Comparison of ENCODE assay signal across 24 mouse cellular contexts in genomic region chr11:85278175-85278574, GRCm38 (mm10). TPM values are rescaled to one million over a fixed set of nuclear protein-coding genes. Genes with fewer than 3 reads are reported as not detected.
A peak's percentile ranks its signal among the peaks of the same experiment; 100 is the strongest.
DNase-seq lines count a peak whose midpoint lies in the region; ATAC-seq and TF ChIP-seq lines count a peak whose summit lies in the region.
"Had no signal": no experiment of that assay in that cellular context is flagged by ENCODE, and none has a peak within 500 bp of the region (broad histone marks: within the 10 kb centered on the region; RNA-seq: fewer than 3 reads in every experiment).

No protein-coding gene starts in this region.

- dilution Hi-C loops in CH12.LX (cut with MboI; ENCODE audit: extremely low pct_ligation_motif_present, extremely low pct_unique_long_range_greater_than_20kb, low sequenced_read_pairs), result no loop called here

- no peaks in the 10 kb centered on the region for H3K36me3 ChIP-seq in intestine, postnatal 0 days (ENCODE audit: control insufficient read depth, insufficient read depth)
- no peaks in the 10 kb centered on the region for H3K36me3 ChIP-seq in intestine, embryonic 15.5 days
- H3K36me3 ChIP-seq in liver, embryonic 14.5 days (replicated peaks; ENCODE audit: control insufficient read depth, insufficient read depth, low read depth), result no peaks in the 10 kb centered on the region
- no peaks in the 10 kb centered on the region for H3K36me3 ChIP-seq in liver, embryonic 12.5 days
- no peaks in the 10 kb centered on the region for H3K36me3 ChIP-seq in CH12.LX (replicated peaks in 1 of 2; ENCODE audit: control insufficient read depth in 1 of 2, insufficient read depth in 1 of 2, low read length in 1 of 2)
- H3K36me3 ChIP-seq: heart, embryonic 10.5 days; heart, embryonic 15.5 days; hindbrain, embryonic 13.5 days; limb, embryonic 15.5 days; midbrain, embryonic 15.5 days; stomach, embryonic 15.5 days had no signal

- no peak overlapping the region for H3K9ac ChIP-seq in intestine, postnatal 0 days (ENCODE audit: low read depth, low read length)
- no peak overlapping the region for H3K9ac ChIP-seq in intestine, embryonic 15.5 days
- no peak overlapping the region for H3K9ac ChIP-seq in liver, embryonic 14.5 days (replicated peaks)
- no peak overlapping the region for H3K9ac ChIP-seq in liver, embryonic 12.5 days
- H3K9ac ChIP-seq in CH12.LX (ENCODE audit: insufficient read depth, low read depth), result no peak overlapping the region
- H3K9ac ChIP-seq: heart, embryonic 15.5 days; hindbrain, embryonic 13.5 days; limb, embryonic 15.5 days; midbrain, embryonic 15.5 days; stomach, embryonic 15.5 days had no signal

- H3K27ac ChIP-seq in intestine, postnatal 0 days (ENCODE audit: low read depth, low read length), result no peak overlapping the region
- no peak overlapping the region for H3K27ac ChIP-seq in intestine, embryonic 15.5 days
- no peak overlapping the region for H3K27ac ChIP-seq in liver, embryonic 14.5 days
- no peak overlapping the region for H3K27ac ChIP-seq in liver, embryonic 12.5 days
- no peak overlapping the region for H3K27ac ChIP-seq in CH12.LX (ENCODE audit: insufficient read depth, low read depth)
- H3K27ac ChIP-seq in gastrocnemius, adult 2 months, result no peak overlapping the region
- H3K27ac ChIP-seq: heart, embryonic 15.5 days; hindbrain, embryonic 13.5 days; limb, embryonic 15.5 days; macrophage; midbrain, embryonic 15.5 days; stomach, embryonic 15.5 days had no signal

- peak; percentile 60 for TF ChIP-seq RAD21 in CH12.LX (IDR thresholded peaks at IDR 0.05; ENCODE audit: low read depth, low read length)

- H3K9me3 ChIP-seq in intestine, postnatal 0 days (ENCODE audit: control insufficient read depth), result no peaks in the 10 kb centered on the region
- no peaks in the 10 kb centered on the region for H3K9me3 ChIP-seq in intestine, embryonic 15.5 days
- H3K9me3 ChIP-seq in liver, embryonic 14.5 days (ENCODE audit: control insufficient read depth, low read length), result no peaks in the 10 kb centered on the region
- 0 out of 2 replicates have a peak, but pooled peaks cover 6% of the 10 kb centered on the region for H3K9me3 ChIP-seq in liver, embryonic 12.5 days (replicated peaks)
- H3K9me3 ChIP-seq in CH12.LX (replicated peaks; ENCODE audit: low read length), result peaks cover 6% of the 10 kb centered on the region
- H3K9me3 ChIP-seq: heart, embryonic 10.5 days; heart, embryonic 15.5 days; hindbrain, embryonic 13.5 days; limb, embryonic 15.5 days; midbrain, embryonic 15.5 days; stomach, embryonic 15.5 days had no signal

- TF ChIP-seq CTCF in intestine, postnatal 0 days (IDR thresholded peaks at IDR 0.05; ENCODE audit: low read depth), result 0 out of 2 replicates have a peak, but pooled peaks have one; percentile 9
- TF ChIP-seq CTCF in liver, embryonic 14.5 days (IDR thresholded peaks at IDR 0.05; ENCODE audit: low read depth), result 0 out of 2 replicates have a peak, but pooled peaks have one; percentile 16
- TF ChIP-seq CTCF in CH12.LX (conservative IDR thresholded peaks at IDR 0.05 in 1 of 2, IDR thresholded peaks at IDR 0.05 in 1 of 2; ENCODE audit: low read depth in 2 of 2, low read length in 2 of 2), result peak in 1 of 2 experiments; percentile 60; a peak in 2 of 4 replicates
- no peak for TF ChIP-seq CTCF in gastrocnemius, adult 2 months (IDR thresholded peaks at IDR 0.05)

- intact Hi-C loops in gastrocnemius, adult 2 months (cut with DNase I), result no loop called here

- DNase-seq in liver, embryonic 14.5 days (ENCODE audit: low read depth in 3 of 3, low spot score in 3 of 3), result no peak
- no peak for DNase-seq in CH12.LX (ENCODE audit: extremely low read depth)
- DNase-seq in adipocyte (ENCODE audit: low spot score), result peak; percentile 29
- no peak for DNase-seq in gastrocnemius, adult 2 months
- DNase-seq: adrenal gland, postnatal 14 days; B cell, adult 2 months; cerebellum, adult 11-12 months; cerebellum, adult 9-11 months; gastrocnemius, postnatal 14 days; heart, postnatal 4 days; kidney, adult 2 months; right cerebral cortex, postnatal 25 days had no signal

- H3K4me1 ChIP-seq in intestine, postnatal 0 days (replicated peaks; ENCODE audit: control insufficient read depth, insufficient read depth, low read length), result no peaks in the 10 kb centered on the region
- no peaks in the 10 kb centered on the region for H3K4me1 ChIP-seq in intestine, embryonic 15.5 days (replicated peaks)
- H3K4me1 ChIP-seq in liver, embryonic 14.5 days (replicated peaks; ENCODE audit: control insufficient read depth in 2 of 2, insufficient read depth in 2 of 2, low read length in 1 of 2), result no peaks in the 10 kb centered on the region
- no peaks in the 10 kb centered on the region for H3K4me1 ChIP-seq in liver, embryonic 12.5 days
- H3K4me1 ChIP-seq in CH12.LX (ENCODE audit: control insufficient read depth in 1 of 2, insufficient read depth in 2 of 2), result peaks cover 0 to 4% of the 10 kb centered on the region in 2 experiments; a peak in 1 of 4 replicates
- H3K4me1 ChIP-seq: hindbrain, embryonic 13.5 days; midbrain, embryonic 15.5 days; stomach, embryonic 15.5 days had no signal

- no peak for TF ChIP-seq EP300 in liver, embryonic 14.5 days (IDR thresholded peaks at IDR 0.05; ENCODE audit: low read depth)
- TF ChIP-seq EP300 in CH12.LX (IDR thresholded peaks at IDR 0.05; ENCODE audit: low read length), result no peak

- WGBS in intestine, postnatal 0 days, result 78% methylated on average over 1 of the region's 1 CpGs
- 75% methylated on average over 1 of the region's 1 CpGs for WGBS in intestine, embryonic 15.5 days
- 65% methylated on average over 1 of the region's 1 CpGs for WGBS in liver, embryonic 14.5 days (ENCODE audit: insufficient replicate concordance)
- WGBS in liver, embryonic 12.5 days (ENCODE audit: insufficient replicate concordance), result 66% methylated on average over 1 of the region's 1 CpGs

- H3K79me2 ChIP-seq in CH12.LX (replicated peaks; ENCODE audit: control insufficient read depth, extremely low read depth, insufficient read depth, poor library complexity, severe bottlenecking), result no peaks in the 10 kb centered on the region

- no peak for TF ChIP-seq POLR2A in CH12.LX (IDR thresholded peaks at IDR 0.05; ENCODE audit: low read depth, low read length)

- H3K27me3 ChIP-seq in intestine, postnatal 0 days (replicated peaks; ENCODE audit: control insufficient read depth, insufficient read depth, low read length), result no peaks in the 10 kb centered on the region
- H3K27me3 ChIP-seq in intestine, embryonic 15.5 days (replicated peaks), result no peaks in the 10 kb centered on the region
- H3K27me3 ChIP-seq in liver, embryonic 14.5 days (ENCODE audit: control insufficient read depth, insufficient read depth, low read length), result no peaks in the 10 kb centered on the region
- H3K27me3 ChIP-seq in liver, embryonic 12.5 days (replicated peaks), result peaks cover 34% of the 10 kb centered on the region; the same call in 1 of the 2 replicates
- H3K27me3 ChIP-seq in CH12.LX (replicated peaks), result peaks cover 25% of the 10 kb centered on the region
- H3K27me3 ChIP-seq: heart, embryonic 15.5 days; hindbrain, embryonic 13.5 days; limb, embryonic 15.5 days; midbrain, embryonic 15.5 days; stomach, embryonic 15.5 days had no signal

- no peak for ATAC-seq in intestine, postnatal 0 days
- ATAC-seq in intestine, embryonic 15.5 days, result no peak
- ATAC-seq in liver, embryonic 14.5 days (ENCODE audit: insufficient read depth), result no peak
- no peak for ATAC-seq in liver, embryonic 12.5 days
- ATAC-seq: inflammation-experienced regulatory T-cells, adult 6 months; midbrain, embryonic 15.5 days had no signal

- no peak overlapping the region for H3K4me2 ChIP-seq in intestine, postnatal 0 days (replicated peaks; ENCODE audit: low read depth)
- no peak overlapping the region for H3K4me2 ChIP-seq in intestine, embryonic 15.5 days (replicated peaks)
- no peak overlapping the region for H3K4me2 ChIP-seq in liver, embryonic 14.5 days (ENCODE audit: low read depth)
- H3K4me2 ChIP-seq in liver, embryonic 12.5 days, result no peak overlapping the region
- H3K4me2 ChIP-seq in CH12.LX (ENCODE audit: insufficient read depth, low read depth, poor library complexity, severe bottlenecking), result no peak overlapping the region
- H3K4me2 ChIP-seq: heart, embryonic 15.5 days; hindbrain, embryonic 13.5 days; limb, embryonic 15.5 days; midbrain, embryonic 15.5 days; stomach, embryonic 15.5 days had no signal

- in situ Hi-C loops in CH12.LX (cut with MboI; ENCODE audit: low pct_ligation_motif_present, low pct_unique_long_range_greater_than_20kb, low sequenced_read_pairs), result no loop called here

- no peak overlapping the region for H3K4me3 ChIP-seq in intestine, postnatal 0 days (ENCODE audit: low read depth, low read length)
- H3K4me3 ChIP-seq in intestine, embryonic 15.5 days (replicated peaks), result no peak overlapping the region
- no peak overlapping the region for H3K4me3 ChIP-seq in liver, embryonic 14.5 days (ENCODE audit: insufficient read depth in 1 of 2, low read depth in 2 of 2, low read length in 2 of 2)
- no peak overlapping the region for H3K4me3 ChIP-seq in liver, embryonic 12.5 days
- no peak overlapping the region for H3K4me3 ChIP-seq in CH12.LX (replicated peaks in 1 of 3; ENCODE audit: low read depth in 2 of 3, low read length in 2 of 3, poor library complexity in 1 of 3)
- H3K4me3 ChIP-seq in gastrocnemius, adult 2 months, result no peak overlapping the region
- H3K4me3 ChIP-seq: erythroblast, embryonic 14.5 days; heart, embryonic 10.5 days; heart, embryonic 15.5 days; hindbrain, embryonic 13.5 days; limb, embryonic 15.5 days; midbrain, embryonic 15.5 days; stomach, embryonic 15.5 days had no signal

RNA-seq across cellular contexts. Expression of gene Ppm1d, which starts 32.9 kb away (rescaled TPM):
- 6.0 and 6.4 TPM in 2 replicates for polyA plus RNA-seq in intestine, postnatal 0 days (2015; fragmentation: Nextera tagmentation; extraction: Ambion mirVana)
- polyA plus RNA-seq in intestine, embryonic 15.5 days (2015; fragmentation: Nextera tagmentation; extraction: Ambion mirVana), result 13.2 and 13.8 TPM in 2 replicates
- polyA plus RNA-seq in liver, embryonic 14.5 days (2012; rRNA removed), result 8.1 and 12.5 TPM in 2 replicates
- 21.9 and 23.5 TPM in 2 replicates for polyA plus RNA-seq in liver, embryonic 14.5 days (2014; fragmentation: Nextera tagmentation; extraction: Ambion mirVana)
- polyA plus RNA-seq in liver, embryonic 12.5 days (2016; fragmentation: Nextera tagmentation; extraction: Ambion mirVana), result 25.9 and 26.1 TPM in 2 replicates
- 19.0 and 20.9 TPM in 2 replicates for total RNA-seq in CH12.LX (2012; rRNA removed)
- 25.1 and 26.1 TPM in 2 replicates for total RNA-seq in CH12.LX (2014; rRNA removed)
- polyA plus RNA-seq in CH12.LX (2012; ENCODE audit: insufficient read length, low read depth), result 24.8 and 26.4 TPM in 2 replicates
- total RNA-seq in gastrocnemius, adult 2 months (2021), result 1 to 10 TPM; 5.6 to 6.5 TPM

RNA-seq across cellular contexts. Expression of gene Appbp2, which starts 43.2 kb away (rescaled TPM):
- polyA plus RNA-seq in intestine, postnatal 0 days (2015; fragmentation: Nextera tagmentation; extraction: Ambion mirVana), result 17.5 and 19.5 TPM in 2 replicates
- 36.8 and 40.6 TPM in 2 replicates for polyA plus RNA-seq in intestine, embryonic 15.5 days (2015; fragmentation: Nextera tagmentation; extraction: Ambion mirVana)
- polyA plus RNA-seq in liver, embryonic 14.5 days (2012; rRNA removed), result 5.7 and 7.3 TPM in 2 replicates
- 12.2 and 13.8 TPM in 2 replicates for polyA plus RNA-seq in liver, embryonic 14.5 days (2014; fragmentation: Nextera tagmentation; extraction: Ambion mirVana)
- 22.9 and 23.8 TPM in 2 replicates for polyA plus RNA-seq in liver, embryonic 12.5 days (2016; fragmentation: Nextera tagmentation; extraction: Ambion mirVana)
- total RNA-seq in CH12.LX (2012; rRNA removed), result 31.1 and 36.7 TPM in 2 replicates
- 32.2 and 37.4 TPM in 2 replicates for total RNA-seq in CH12.LX (2014; rRNA removed)
- 34.8 and 36.6 TPM in 2 replicates for polyA plus RNA-seq in CH12.LX (2012; ENCODE audit: insufficient read length, low read depth)
- 10 to 100 TPM in 1 of 2 experiments, 1 to 10 TPM in 1; 8.1 to 10.8 TPM for total RNA-seq in gastrocnemius, adult 2 months (2021)
